Mouse (Mus musculus) kidney, postnatal 10 days (tissue): ENCODE data around the gene Car7.
A peak's percentile ranks its signal among the peaks of the same experiment; 100 is the strongest.

Experiments used
- DNase-seq: peaks from one replicate; pipeline ENCODE4 v3.0.0; 2021; ENCODE audit warnings: mixed read lengths

The Car7 gene

GRCm38 (mm10) chr8:104533971-104534778 lies at the start of gene Car7, which contains the start of gene Nae1:
TSS of gene Car7 (plus strand) at chr8:104534689.
TSS of gene Nae1 (minus strand) at chr8:104534637.
- DNase-seq: peak; percentile 95

GRCm38 (mm10) chr8:104509061-104510006 lies 25.2 kb upstream of the Car7 start, which contains the start of gene Terb1:
TSS of gene Terb1 (minus strand) at chr8:104509910.
- DNase-seq: peak; percentile 69

- no peak for DNase-seq
Measured at GRCm38 (mm10) chr8:104510134-104510533, 24.4 kb upstream of the Car7 start.

DNA sequence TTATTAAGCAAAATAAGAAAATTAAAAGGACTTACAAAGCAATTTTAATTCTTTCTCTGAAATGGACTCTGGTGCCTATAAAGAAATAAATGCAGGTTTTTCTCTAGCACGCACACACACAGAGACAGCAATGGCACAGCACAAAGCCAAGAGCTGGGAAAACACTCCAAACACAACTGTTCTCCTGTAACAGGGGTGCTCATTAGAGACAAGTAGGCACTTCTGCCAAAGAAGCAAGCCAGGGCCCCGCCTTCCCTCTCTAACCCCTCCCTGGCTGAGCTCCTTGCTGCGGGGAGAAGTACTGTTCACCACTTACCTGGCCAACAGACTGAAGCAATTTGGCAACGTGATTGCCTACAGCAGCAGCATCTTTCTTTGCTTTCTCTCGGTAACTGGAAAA lies 16.6 kb upstream of the Car7 start:
- DNase-seq: no peak

- DNase-seq: no peak
Measured at GRCm38 (mm10) chr8:104529671-104530070, 4.8 kb upstream of the Car7 start.

DNA sequence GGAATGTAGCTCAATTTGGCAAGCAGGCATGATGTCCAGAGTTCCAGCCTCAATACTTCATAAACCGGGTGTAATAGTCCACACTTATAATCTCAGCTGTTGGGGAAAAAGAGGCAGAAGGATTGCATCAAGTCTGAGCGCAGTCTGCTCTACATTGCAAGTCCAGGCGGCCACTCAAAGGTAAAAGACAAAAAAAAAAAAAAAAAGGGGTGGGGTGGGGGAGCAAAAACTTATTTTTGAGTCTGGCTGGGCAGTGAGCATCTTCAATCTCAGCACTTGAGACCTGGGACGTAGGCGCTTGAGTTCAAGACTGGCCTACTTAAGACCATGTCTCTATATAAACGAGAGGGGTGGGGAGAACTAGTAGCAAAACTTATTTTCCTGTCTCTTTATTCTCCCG lies 938 bp upstream of the Car7 start:
- no peak for DNase-seq

- DNase-seq: peak; percentile 28
Measured at GRCm38 (mm10) chr8:104534779-104535141, 271 bp downstream of the Car7 start.

DNA sequence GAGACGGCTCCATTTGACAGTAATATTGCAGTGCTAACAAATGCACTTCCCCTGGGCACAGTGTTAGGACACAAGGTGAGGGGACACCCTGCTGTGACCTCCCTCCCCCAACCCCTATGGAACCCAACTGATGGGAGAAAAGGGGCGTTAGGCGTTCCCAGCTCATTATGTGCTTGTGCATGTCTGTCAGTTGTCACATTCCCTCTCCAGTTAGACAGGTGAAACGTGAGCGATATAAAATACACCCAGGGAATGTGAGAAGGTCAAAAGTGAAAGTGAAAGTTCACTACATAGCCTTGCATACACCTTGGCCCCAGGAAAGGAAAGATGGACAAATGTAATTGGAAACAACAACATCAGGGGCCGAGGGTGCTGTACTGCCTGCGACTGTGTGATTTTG lies 889 bp downstream of the Car7 start:
- no peak for DNase-seq

GRCm38 (mm10) chr8:104536028-104536427 lies 1.5 kb downstream of the Car7 start:
- no peak for DNase-seq

- DNase-seq: no peak
Measured at GRCm38 (mm10) chr8:104538896-104539295, 4.4 kb downstream of the Car7 start.

GRCm38 (mm10) chr8:104539566-104539965 lies 5.1 kb downstream of the Car7 start:
- no peak for DNase-seq

- DNase-seq: no peak
Measured at GRCm38 (mm10) chr8:104540238-104540637, 5.7 kb downstream of the Car7 start.

DNA sequence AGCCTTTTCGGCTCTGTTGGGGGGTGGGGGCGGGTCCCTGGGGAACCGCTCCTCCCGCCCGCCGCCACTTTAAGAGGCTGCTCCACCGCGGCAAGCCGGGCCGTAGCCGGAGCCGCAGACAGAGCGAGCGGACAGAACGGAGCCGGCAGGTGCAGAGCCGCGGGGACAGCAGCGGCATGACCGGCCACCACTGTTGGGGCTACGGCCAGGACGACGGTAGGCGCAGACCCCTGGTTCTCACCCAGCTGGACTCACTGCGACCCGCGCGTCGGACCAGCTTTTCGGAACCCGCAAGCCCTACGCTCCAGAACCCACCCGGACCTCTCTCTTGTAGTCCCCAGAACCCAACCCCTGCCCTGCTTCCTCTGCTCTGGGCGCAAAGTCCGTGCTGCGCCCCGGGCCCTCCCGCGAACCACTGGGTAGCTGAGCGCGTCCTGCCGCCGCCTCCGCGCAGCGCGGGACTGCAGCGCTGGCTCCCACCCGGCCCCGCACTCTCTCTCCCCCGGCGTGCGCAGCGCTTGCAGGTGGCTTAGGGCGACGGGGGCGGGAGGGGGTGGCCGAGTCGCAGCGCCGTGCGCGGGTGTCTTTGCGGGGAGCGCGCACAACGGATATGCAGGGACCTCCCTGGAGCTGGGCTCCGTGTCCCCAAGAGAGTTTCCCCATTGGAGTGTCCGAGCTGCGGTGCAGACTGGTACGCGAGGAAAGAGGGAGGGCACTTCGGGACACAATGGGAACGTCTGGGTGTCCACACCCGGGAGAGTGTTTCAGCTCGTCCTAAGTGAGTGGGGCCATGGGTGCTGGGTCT lies 6.4 kb downstream of the Car7 start:
- DNase-seq: peak; percentile 38

- DNase-seq: no peak
Measured at GRCm38 (mm10) chr8:104541515-104541880, 7.0 kb downstream of the Car7 start.

- DNase-seq: no peak
Measured at GRCm38 (mm10) chr8:104542160-104542559, 7.7 kb downstream of the Car7 start.

DNA sequence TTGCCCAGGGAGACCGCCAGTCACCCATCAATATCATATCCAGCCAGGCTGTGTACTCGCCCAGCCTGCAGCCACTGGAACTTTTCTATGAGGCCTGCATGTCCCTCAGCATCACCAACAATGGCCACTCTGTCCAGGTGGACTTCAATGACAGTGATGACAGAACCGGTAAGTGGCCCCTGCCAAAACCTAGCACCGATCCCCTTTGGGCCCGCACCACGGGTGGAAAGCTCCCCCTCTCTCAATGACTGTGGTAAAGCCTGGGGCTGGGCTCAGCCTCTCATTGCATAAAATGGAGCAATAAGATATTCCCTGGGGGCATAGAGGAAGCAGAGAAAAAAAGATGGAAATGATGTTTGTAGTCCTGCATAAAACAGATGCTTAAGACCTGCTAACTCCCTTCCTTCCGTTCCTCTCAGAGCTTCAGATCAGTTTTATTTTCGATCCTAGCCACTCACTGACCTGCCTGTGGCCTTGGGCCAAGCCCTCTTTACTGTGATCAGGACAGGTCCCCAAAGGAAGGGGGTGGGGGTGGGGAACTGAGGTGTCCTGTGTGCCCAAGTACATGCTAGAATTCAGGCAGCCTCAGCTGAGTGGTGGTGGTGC lies 9.1 kb downstream of the Car7 start:
- no peak for DNase-seq

DNA sequence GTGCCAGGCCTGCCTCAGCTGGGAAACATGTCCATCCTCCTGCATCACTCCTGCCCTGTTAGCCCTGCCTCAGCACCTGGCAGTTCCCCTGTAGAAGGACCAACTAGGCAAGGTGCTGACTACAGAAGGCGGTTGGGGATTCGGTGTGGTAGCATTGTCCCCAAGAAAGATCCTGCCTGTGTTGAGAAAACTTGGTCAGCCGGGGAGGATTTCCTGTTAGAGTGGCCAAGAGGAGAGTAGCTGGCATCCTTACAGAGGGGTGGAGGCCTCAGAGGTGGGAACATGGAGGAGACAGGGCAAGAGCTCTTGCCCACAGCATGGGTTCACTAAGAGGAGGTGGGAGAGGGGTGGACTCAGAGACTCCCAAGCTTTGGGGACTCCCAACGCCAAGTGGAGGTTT lies 20.7 kb downstream of the Car7 start:
- DNase-seq: no peak

GRCm38 (mm10) chr8:104557226-104557625 lies 22.7 kb downstream of the Car7 start:
- no peak for DNase-seq

- no peak for DNase-seq
Measured at GRCm38 (mm10) chr8:104560731-104561130, 26.2 kb downstream of the Car7 start.

DNA sequence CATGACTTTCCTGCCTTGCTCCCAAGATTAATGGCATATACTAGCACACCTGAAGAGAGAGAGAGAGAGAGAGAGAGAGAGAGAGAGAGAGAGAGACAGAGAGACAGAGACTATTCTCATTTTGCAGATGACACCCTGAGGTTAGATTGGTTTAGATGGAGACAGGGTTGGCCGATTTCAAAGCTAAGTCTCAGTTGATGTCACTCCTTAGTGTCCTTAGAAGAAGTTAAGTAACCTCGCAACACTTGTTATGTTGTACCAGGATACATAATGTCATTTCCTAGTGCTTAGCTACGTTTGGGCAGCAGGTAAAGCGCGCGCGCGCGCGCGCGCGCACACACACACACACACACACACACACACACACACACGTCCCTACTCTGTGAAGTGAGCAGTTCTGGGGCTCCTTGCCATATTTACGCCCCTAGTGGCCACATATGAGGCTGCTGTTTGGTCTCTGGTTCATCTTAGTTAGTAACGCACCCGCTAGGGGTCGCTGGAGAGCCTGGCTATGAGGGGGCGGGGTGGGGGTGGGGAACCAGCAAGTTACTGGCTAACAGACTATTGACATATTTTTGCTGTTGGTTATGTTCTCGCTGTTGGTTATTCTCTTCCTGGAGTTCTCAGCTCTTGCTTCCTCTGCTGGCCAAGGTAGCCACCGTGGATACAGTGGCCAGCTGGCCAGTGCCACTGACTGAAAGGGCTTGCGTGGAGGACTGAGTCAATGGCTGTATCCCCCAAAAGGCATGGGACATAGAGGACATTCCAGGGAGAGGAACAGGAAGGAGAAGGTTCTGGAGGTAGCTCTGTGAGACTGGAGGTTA lies 30.4 kb downstream of the Car7 start:
- DNase-seq: peak; percentile 93

DNA sequence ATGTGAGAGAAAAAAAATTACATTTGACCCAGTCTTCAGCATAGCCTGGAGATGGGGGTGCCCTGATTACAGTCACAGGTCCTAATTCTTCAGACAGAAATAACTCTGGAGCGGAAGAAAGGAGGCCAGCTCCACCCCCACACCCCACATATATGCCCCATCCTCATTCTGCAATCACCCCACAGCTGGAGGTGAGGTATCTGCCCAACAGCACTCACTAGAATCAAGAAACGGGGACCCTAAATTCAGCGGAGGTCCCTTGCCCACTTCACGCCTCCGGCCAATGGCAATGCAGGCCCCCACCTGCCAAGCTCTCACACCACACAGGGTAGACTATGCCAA lies 30.9 kb downstream of the Car7 start:
- no peak for DNase-seq

DNA sequence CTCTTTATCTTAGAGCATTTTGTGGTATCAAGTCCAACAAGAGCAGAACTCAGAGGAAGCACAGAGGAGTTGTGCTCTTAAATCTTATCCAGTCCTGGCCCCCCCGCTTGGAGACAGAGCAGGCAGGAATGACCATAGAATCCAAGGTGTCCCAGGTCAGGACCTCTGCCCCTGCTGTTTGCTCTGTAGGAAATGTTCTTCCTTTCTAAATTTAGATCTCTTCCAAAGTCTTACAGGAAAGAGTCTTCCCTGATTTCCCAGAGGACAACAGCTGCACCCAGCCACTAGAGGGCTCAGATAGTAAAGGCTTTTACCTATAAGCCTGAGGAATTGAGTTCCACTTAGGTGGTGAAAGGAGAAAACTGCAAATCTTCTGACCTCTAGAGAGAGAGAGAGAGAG lies 35.1 kb downstream of the Car7 start:
- peak; percentile 76 for DNase-seq
